ENCODE assay signal across 25 mouse cellular contexts in genomic region chr19:33158234-33158633, GRCm38 (mm10).
A peak's percentile ranks its signal among the peaks of the same experiment; 100 is the strongest.
DNase-seq lines count a peak whose midpoint lies in the region; ATAC-seq and TF ChIP-seq lines count a peak whose summit lies in the region.
"Had no signal": no experiment of that assay in that cellular context is flagged by ENCODE, and none has a peak within 500 bp of the region (broad histone marks: within the 10 kb centered on the region; RNA-seq: fewer than 3 reads in every experiment).

No protein-coding gene starts in this region.

- H3K4me1 ChIP-seq in CH12.LX (ENCODE audit: control insufficient read depth in 1 of 2, insufficient read depth in 2 of 2), result peaks cover 14 to 42% of the 10 kb centered on the region in 2 experiments
- H3K4me1 ChIP-seq in midbrain, embryonic 14.5 days (ENCODE audit: control insufficient read depth, insufficient read depth, low read length), result no peaks in the 10 kb centered on the region
- H3K4me1 ChIP-seq: embryonic facial prominence, embryonic 13.5 days; embryonic facial prominence, embryonic 15.5 days; forebrain, embryonic 13.5 days; forebrain, embryonic 15.5 days had no signal

- dilution Hi-C loops in CH12.LX (cut with MboI; ENCODE audit: extremely low pct_ligation_motif_present, extremely low pct_unique_long_range_greater_than_20kb, low sequenced_read_pairs), result no loop called here

- no peak overlapping the region for H3K4me3 ChIP-seq in CH12.LX (replicated peaks in 1 of 3; ENCODE audit: low read depth in 2 of 3, low read length in 2 of 3, poor library complexity in 1 of 3)
- H3K4me3 ChIP-seq in midbrain, embryonic 14.5 days (replicated peaks; ENCODE audit: low read depth, low read length), result no peak overlapping the region
- H3K4me3 ChIP-seq: embryonic facial prominence, embryonic 13.5 days; embryonic facial prominence, embryonic 15.5 days; erythroblast, embryonic 14.5 days; forebrain, embryonic 13.5 days; forebrain, embryonic 15.5 days had no signal

- peak overlapping the region; percentile 71 for H3K27ac ChIP-seq in CH12.LX (ENCODE audit: insufficient read depth, low read depth)
- no peak overlapping the region for H3K27ac ChIP-seq in midbrain, embryonic 14.5 days (replicated peaks; ENCODE audit: low read depth, low read length)
- H3K27ac ChIP-seq: embryonic facial prominence, embryonic 13.5 days; embryonic facial prominence, embryonic 15.5 days; forebrain, embryonic 13.5 days; forebrain, embryonic 15.5 days had no signal

- H3K9ac ChIP-seq in CH12.LX (ENCODE audit: insufficient read depth, low read depth), result peak overlapping the region; percentile 78
- no peak overlapping the region for H3K9ac ChIP-seq in midbrain, embryonic 14.5 days (replicated peaks; ENCODE audit: low read length)
- H3K9ac ChIP-seq: embryonic facial prominence, embryonic 13.5 days; embryonic facial prominence, embryonic 15.5 days; forebrain, embryonic 13.5 days; forebrain, embryonic 15.5 days; forebrain, postnatal 0 days had no signal

- TF ChIP-seq EP300 in CH12.LX (IDR thresholded peaks at IDR 0.05; ENCODE audit: low read length), result peak; percentile 51; the same call in 1 of the 2 replicates

- H3K36me3 ChIP-seq in CH12.LX (replicated peaks in 1 of 2; ENCODE audit: control insufficient read depth in 1 of 2, insufficient read depth in 1 of 2, low read length in 1 of 2), result no peaks in the 10 kb centered on the region
- no peaks in the 10 kb centered on the region for H3K36me3 ChIP-seq in splenic B cell, adult 2 months (ENCODE audit: control insufficient read depth, insufficient read depth, low read length, poor library complexity, severe bottlenecking)
- no peaks in the 10 kb centered on the region for H3K36me3 ChIP-seq in midbrain, embryonic 14.5 days (ENCODE audit: control insufficient read depth, insufficient read depth, low read length)
- H3K36me3 ChIP-seq: embryonic facial prominence, embryonic 13.5 days; embryonic facial prominence, embryonic 15.5 days; forebrain, embryonic 15.5 days had no signal

- peak; percentile 56 for ATAC-seq in granulocyte monocyte progenitor cell, adult 5-6 weeks (replicated peaks; ENCODE audit: poor library complexity, severe bottlenecking)
- ATAC-seq in megakaryocyte, adult 5-6 weeks (ENCODE audit: poor library complexity, severe bottlenecking), result peak; percentile 77
- no peak for ATAC-seq in midbrain, embryonic 14.5 days (ENCODE audit: low FRiP score, low TSS enrichment)
- ATAC-seq: CD4-positive, CD25-positive, alpha-beta regulatory T cell, adult 4 months; forebrain, embryonic 13.5 days; forebrain, embryonic 15.5 days; forebrain, postnatal 0 days had no signal

- no peak for TF ChIP-seq RAD21 in CH12.LX (IDR thresholded peaks at IDR 0.05; ENCODE audit: low read depth, low read length)

- H3K27me3 ChIP-seq in CH12.LX (replicated peaks), result no peaks in the 10 kb centered on the region
- H3K27me3 ChIP-seq in splenic B cell, adult 2 months (ENCODE audit: control insufficient read depth, insufficient read depth, low read length, poor library complexity, severe bottlenecking), result no peaks in the 10 kb centered on the region
- H3K27me3 ChIP-seq in midbrain, embryonic 14.5 days (ENCODE audit: control insufficient read depth, insufficient read depth, low read length), result no peaks in the 10 kb centered on the region
- H3K27me3 ChIP-seq: embryonic facial prominence, embryonic 13.5 days; embryonic facial prominence, embryonic 15.5 days; forebrain, embryonic 13.5 days; forebrain, embryonic 15.5 days had no signal

- peak; percentile 54 for DNase-seq in CH12.LX (ENCODE audit: extremely low read depth)
- DNase-seq in splenic B cell, adult 2 months (ENCODE audit: low read depth, low spot score), result peak; percentile 30
- DNase-seq in heart, postnatal 4 days, result no peak
- no peak for DNase-seq in layer of hippocampus, adult 9-11 months
- DNase-seq in midbrain, embryonic 14.5 days, result no peak
- DNase-seq in right cerebral cortex, postnatal 14 days, result no peak
- DNase-seq: adrenal gland, adult 2 months; adrenal gland, postnatal 10 days; adrenal gland, postnatal 25 days; B cell, adult 2 months; cerebellum, adult 11 months; cerebellum, adult 18-20 months; cerebellum, adult 8-10 months; cerebellum, postnatal 10 days; cerebellum, postnatal 25 days; embryo, embryonic 11 days; forebrain, postnatal 0 days had no signal

- H3K79me2 ChIP-seq in CH12.LX (replicated peaks; ENCODE audit: control insufficient read depth, extremely low read depth, insufficient read depth, poor library complexity, severe bottlenecking), result no peaks in the 10 kb centered on the region

- peak overlapping the region; percentile 36 for H3K4me2 ChIP-seq in CH12.LX (ENCODE audit: insufficient read depth, low read depth, poor library complexity, severe bottlenecking)
- H3K4me2 ChIP-seq in midbrain, embryonic 14.5 days (ENCODE audit: low read length), result no peak overlapping the region
- H3K4me2 ChIP-seq: embryonic facial prominence, embryonic 13.5 days; embryonic facial prominence, embryonic 15.5 days; forebrain, embryonic 13.5 days; forebrain, embryonic 15.5 days had no signal

- WGBS in midbrain, embryonic 14.5 days, result 85% methylated on average over 2 of the region's 2 CpGs

- H3K9me3 ChIP-seq in CH12.LX (replicated peaks; ENCODE audit: low read length), result no peaks in the 10 kb centered on the region
- H3K9me3 ChIP-seq in midbrain, embryonic 14.5 days (ENCODE audit: control insufficient read depth, low read length), result no peaks in the 10 kb centered on the region
- H3K9me3 ChIP-seq: embryonic facial prominence, embryonic 13.5 days; embryonic facial prominence, embryonic 15.5 days; forebrain, embryonic 13.5 days; forebrain, embryonic 15.5 days had no signal

- no peak for TF ChIP-seq POLR2A in CH12.LX (IDR thresholded peaks at IDR 0.05; ENCODE audit: low read depth, low read length)

- in situ Hi-C loops in CH12.LX (cut with MboI; ENCODE audit: low pct_ligation_motif_present, low pct_unique_long_range_greater_than_20kb, low sequenced_read_pairs), result no loop called here

- TF ChIP-seq CTCF in CH12.LX (conservative IDR thresholded peaks at IDR 0.05 in 1 of 2, IDR thresholded peaks at IDR 0.05 in 1 of 2; ENCODE audit: low read depth in 2 of 2, low read length in 2 of 2), result no peak

TF ChIP-seq in CH12.LX, 34 proteins besides CTCF, POLR2A, EP300 and RAD21:
- peak; percentile 73 for TF ChIP-seq IRF4 (IDR thresholded peaks at IDR 0.05; ENCODE audit: low read depth, low read length)
- TF ChIP-seq HCFC1 (IDR thresholded peaks at IDR 0.05; ENCODE audit: low read depth, low read length), result no peak
- no peak for TF ChIP-seq BHLHE40 (IDR thresholded peaks at IDR 0.05; ENCODE audit: low read depth, low read length)
- peak; percentile 64; the same call in 1 of the 2 replicates for TF ChIP-seq TBP (conservative IDR thresholded peaks at IDR 0.05; ENCODE audit: low read depth, low read length)
- TF ChIP-seq USF1 (IDR thresholded peaks at IDR 0.05; ENCODE audit: low read depth, low read length), result no peak
- peak; percentile 57; the same call in 1 of the 2 replicates for TF ChIP-seq ETS1 (conservative IDR thresholded peaks at IDR 0.05; ENCODE audit: low read depth, low read length)
- no peak for TF ChIP-seq TCF12 (IDR thresholded peaks at IDR 0.05; ENCODE audit: low read depth, low read length)
- no peak for TF ChIP-seq PAX5 (IDR thresholded peaks at IDR 0.05; ENCODE audit: low read length)
- peak; percentile 50; the same call in 1 of the 2 replicates for TF ChIP-seq JUND (conservative IDR thresholded peaks at IDR 0.05; ENCODE audit: low read depth, low read length)
- no peak for TF ChIP-seq JUN (IDR thresholded peaks at IDR 0.05; ENCODE audit: insufficient read depth, low read depth, low read length)

Comparison
In these comparisons a context has a peak if more than half of its experiments do, and no peak if none do; other contexts are left out.
1. DNase-seq: peak in CH12.LX (single experiment) and splenic B cell, adult 2 months (single experiment); none in heart, postnatal 4 days (single experiment), layer of hippocampus, adult 9-11 months (single experiment), midbrain, embryonic 14.5 days (single experiment) and right cerebral cortex, postnatal 14 days (single experiment).